Comparison of ENCODE assay signal across 8 mouse cellular contexts in the genomic region with DNA sequence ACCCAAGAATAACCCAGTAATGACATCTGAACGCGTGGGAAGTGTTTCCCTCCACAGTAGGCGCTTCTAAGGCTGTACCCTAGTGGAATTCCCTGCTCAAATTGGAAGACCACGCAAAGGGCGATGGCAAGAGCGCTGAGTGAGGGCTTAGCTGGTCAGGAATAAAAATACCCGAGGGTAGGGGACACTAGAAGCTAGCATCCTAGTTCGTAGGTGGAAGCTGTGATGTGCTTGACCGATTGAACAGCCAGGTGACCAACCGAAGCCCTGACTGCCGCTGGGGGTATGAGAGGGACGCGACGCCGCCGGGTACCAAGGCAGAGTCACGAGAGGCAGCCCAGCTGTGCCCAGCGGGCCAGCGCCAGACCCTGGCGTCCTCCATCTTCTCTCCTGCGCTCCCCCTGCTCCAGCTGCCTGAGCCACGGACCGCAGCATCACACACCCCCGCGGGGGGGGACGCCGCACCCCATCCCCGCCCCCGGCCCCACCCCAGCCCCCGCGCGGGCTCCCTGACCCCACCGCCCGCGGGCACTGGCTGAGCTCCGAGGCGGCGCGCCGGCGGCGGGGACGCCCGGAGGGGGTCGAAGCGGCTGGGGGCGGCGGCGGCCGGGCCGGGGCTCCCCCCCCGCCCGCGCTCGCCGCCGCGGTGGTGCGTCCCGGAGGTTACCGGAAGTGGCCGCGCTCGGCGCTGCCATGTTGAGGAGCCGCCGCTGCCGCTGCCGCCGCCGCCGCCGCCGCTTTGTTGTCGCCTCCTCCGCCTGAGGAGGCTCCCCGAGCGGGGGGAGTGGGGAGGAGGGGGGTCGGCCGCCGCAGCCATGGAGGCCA. TPM values are rescaled to one million over a fixed set of nuclear protein-coding genes. Genes with fewer than 3 reads are reported as not detected.
A peak's percentile ranks its signal among the peaks of the same experiment; 100 is the strongest.
DNase-seq lines count a peak whose midpoint lies in the region; ATAC-seq and TF ChIP-seq lines count a peak whose summit lies in the region.

A gene (plus strand): TSS at position 694 of the 825 bp plus-strand sequence.

- peak; percentile 78 for TF ChIP-seq POLR2A in heart, adult 2 months (IDR thresholded peaks at IDR 0.05; ENCODE audit: insufficient read depth, low read depth, low read length)
- TF ChIP-seq POLR2A in kidney, adult 2 months (IDR thresholded peaks at IDR 0.05; ENCODE audit: low read depth, low read length): peak; percentile 75
- peak; percentile 76; the same call in 1 of the 2 replicates for TF ChIP-seq POLR2A in limb, embryonic 14.5 days (IDR thresholded peaks at IDR 0.05; ENCODE audit: borderline replicate concordance, extremely low read depth, insufficient read depth, insufficient read length)

- peak within 1 kb of the TSS; percentile 96 for H3K9ac ChIP-seq in embryonic facial prominence, embryonic 14.5 days (ENCODE audit: low read depth, low read length)
- H3K9ac ChIP-seq in heart, adult 2 months (ENCODE audit: low read depth, low read length): peak within 1 kb of the TSS; percentile 97
- H3K9ac ChIP-seq in limb, embryonic 14.5 days (ENCODE audit: low read depth, low read length, severe bottlenecking): peak within 1 kb of the TSS; percentile 96
- H3K9ac ChIP-seq in midbrain, embryonic 15.5 days: peak within 1 kb of the TSS; percentile 96

- peak within 1 kb of the TSS; percentile 98 for H3K4me3 ChIP-seq in embryonic facial prominence, embryonic 14.5 days (ENCODE audit: low read depth, low read length)
- peak within 1 kb of the TSS; percentile 84 for H3K4me3 ChIP-seq in heart, adult 2 months
- peak within 1 kb of the TSS; percentile 97 for H3K4me3 ChIP-seq in kidney, adult 2 months (ENCODE audit: insufficient read depth, low read depth, low read length)
- peak within 1 kb of the TSS; percentile 95 for H3K4me3 ChIP-seq in limb, embryonic 14.5 days (replicated peaks; ENCODE audit: low read length)
- peak within 1 kb of the TSS; percentile 89 for H3K4me3 ChIP-seq in midbrain, embryonic 15.5 days

- WGBS in embryonic facial prominence, embryonic 14.5 days: 0% methylated on average over 17 of the region's 81 CpGs
- WGBS in heart, adult 2 months: under 1% methylated on average over 50 of the region's 81 CpGs
- 1% methylated on average over 65 of the region's 81 CpGs for WGBS in kidney, adult 2 months
- WGBS in limb, embryonic 14.5 days: under 1% methylated on average over 25 of the region's 81 CpGs
- WGBS in midbrain, embryonic 15.5 days: 0% methylated on average over 32 of the region's 81 CpGs

- peak within 1 kb of the TSS; percentile 97 for H3K27ac ChIP-seq in embryonic facial prominence, embryonic 14.5 days (replicated peaks; ENCODE audit: low read depth, low read length)
- H3K27ac ChIP-seq in heart, adult 2 months: peak within 1 kb of the TSS; percentile 96
- peak within 1 kb of the TSS; percentile 93 for H3K27ac ChIP-seq in kidney, adult 2 months (ENCODE audit: insufficient read depth, low read depth, low read length)
- peak within 1 kb of the TSS; percentile 98 for H3K27ac ChIP-seq in limb, embryonic 14.5 days (replicated peaks; ENCODE audit: low read depth, low read length)
- H3K27ac ChIP-seq in midbrain, embryonic 15.5 days: peak within 1 kb of the TSS; percentile 100

- peaks cover 4% of the 10 kb centered on the region; the same call in 1 of the 2 replicates for H3K79me2 ChIP-seq in heart, adult 2 months (replicated peaks; ENCODE audit: control insufficient read depth, insufficient read depth, low read length)

- peaks cover 26% of the 10 kb centered on the region for H3K4me1 ChIP-seq in embryonic facial prominence, embryonic 14.5 days (ENCODE audit: control insufficient read depth, insufficient read depth, low read length)
- H3K4me1 ChIP-seq in heart, adult 2 months (ENCODE audit: control insufficient read depth, insufficient read depth, low read length): peaks cover 7% of the 10 kb centered on the region
- H3K4me1 ChIP-seq in kidney, adult 2 months (ENCODE audit: control insufficient read depth, insufficient read depth, low read length): peaks cover 14% of the 10 kb centered on the region
- peaks cover 19% of the 10 kb centered on the region for H3K4me1 ChIP-seq in limb, embryonic 14.5 days (ENCODE audit: control insufficient read depth, insufficient read depth, low read length)
- H3K4me1 ChIP-seq in midbrain, embryonic 15.5 days: peaks cover 42% of the 10 kb centered on the region

- H3K27me3 ChIP-seq in embryonic facial prominence, embryonic 14.5 days (replicated peaks; ENCODE audit: control insufficient read depth, insufficient read depth, low read length): no peaks in the 10 kb centered on the region
- no peaks in the 10 kb centered on the region for H3K27me3 ChIP-seq in heart, adult 2 months (ENCODE audit: control insufficient read depth, insufficient read depth, low read length)
- no peaks in the 10 kb centered on the region for H3K27me3 ChIP-seq in kidney, adult 2 months (replicated peaks; ENCODE audit: control insufficient read depth, insufficient read depth, low read length)
- no peaks in the 10 kb centered on the region for H3K27me3 ChIP-seq in limb, embryonic 14.5 days (ENCODE audit: control insufficient read depth, insufficient read depth, low read length)
- H3K27me3 ChIP-seq in midbrain, embryonic 15.5 days (replicated peaks): no peaks in the 10 kb centered on the region

- DNase-seq in 416B (ENCODE audit: low read depth): peak; percentile 85
- peak; percentile 65 to 73 for DNase-seq in adrenal gland, postnatal 4 days (ENCODE audit: low spot score in 2 of 2)
- peak; percentile 89 for DNase-seq in embryonic facial prominence, embryonic 14.5 days (ENCODE audit: low spot score)
- peak; percentile 87 to 89 for DNase-seq in heart, adult 2 months
- peak; percentile 84 for DNase-seq in kidney, adult 2 months
- peak; percentile 80 for DNase-seq in limb, embryonic 14.5 days (ENCODE audit: low spot score)
- peak; percentile 67 to 74 for DNase-seq in spleen, adult 18-20 months

- no peaks in the 10 kb centered on the region for H3K9me3 ChIP-seq in embryonic facial prominence, embryonic 14.5 days (ENCODE audit: control insufficient read depth, low read length)
- no peaks in the 10 kb centered on the region for H3K9me3 ChIP-seq in limb, embryonic 14.5 days (ENCODE audit: control insufficient read depth, low read length)
- no peaks in the 10 kb centered on the region for H3K9me3 ChIP-seq in midbrain, embryonic 15.5 days

- H3K36me3 ChIP-seq in embryonic facial prominence, embryonic 14.5 days (ENCODE audit: control insufficient read depth, insufficient read depth, low read length): no peaks in the 10 kb centered on the region
- H3K36me3 ChIP-seq in heart, adult 2 months (ENCODE audit: control insufficient read depth, insufficient read depth, low read length): peaks cover 26% of the 10 kb centered on the region
- no peaks in the 10 kb centered on the region for H3K36me3 ChIP-seq in kidney, adult 2 months (ENCODE audit: control insufficient read depth, insufficient read depth, low read length)
- H3K36me3 ChIP-seq in limb, embryonic 14.5 days (ENCODE audit: control insufficient read depth, insufficient read depth, low read length): no peaks in the 10 kb centered on the region
- H3K36me3 ChIP-seq in midbrain, embryonic 15.5 days (replicated peaks): no peaks in the 10 kb centered on the region

- TF ChIP-seq CTCF in heart, adult 2 months (IDR thresholded peaks at IDR 0.05): no peak
- no peak for TF ChIP-seq CTCF in kidney, adult 2 months (conservative IDR thresholded peaks at IDR 0.05; ENCODE audit: insufficient read depth, insufficient read length, low read depth, low read length)

- peak within 1 kb of the TSS; percentile 77 for H3K4me2 ChIP-seq in embryonic facial prominence, embryonic 14.5 days (ENCODE audit: low read depth, low read length)
- H3K4me2 ChIP-seq in limb, embryonic 14.5 days (replicated peaks; ENCODE audit: low read depth, low read length, severe bottlenecking): peak within 1 kb of the TSS; percentile 85
- peak within 1 kb of the TSS; percentile 86 for H3K4me2 ChIP-seq in midbrain, embryonic 15.5 days

- peak; percentile 89 for ATAC-seq in embryonic facial prominence, embryonic 14.5 days (ENCODE audit: low read depth)
- ATAC-seq in limb, embryonic 14.5 days (ENCODE audit: low FRiP score, low read depth): peak; percentile 82
- ATAC-seq in midbrain, embryonic 15.5 days (replicated peaks): peak; percentile 91

- no peak for TF ChIP-seq EP300 in heart, adult 2 months (IDR thresholded peaks at IDR 0.05; ENCODE audit: insufficient read depth, low read depth, low read length)

- intact Hi-C loops in heart, adult 2 months (cut with DNase I): loop anchor here (1.0 to 2.0 kb wide), 3 partner anchors 51 to 113 kb away; no protein-coding TSS in a partner anchor

RNA-seq across cellular contexts. Expression of the gene that starts here (rescaled TPM):
- total RNA-seq in adrenal gland, postnatal 4 days (2021): 10 to 100 TPM; 56.6 to 56.9 TPM
- polyA plus RNA-seq in embryonic facial prominence, embryonic 14.5 days (2014; fragmentation: Nextera tagmentation; extraction: Ambion mirVana): 35.3 and 36.6 TPM in 2 replicates
- total RNA-seq in heart, adult 2 months (2021): 10 to 100 TPM; 37.9 to 49.8 TPM
- polyA plus RNA-seq in heart, adult 2 months (2012; rRNA removed): 22.6 and 34.5 TPM in 2 replicates
- polyA plus RNA-seq in kidney, adult 2 months (2012; rRNA removed): 17.9 and 21.4 TPM in 2 replicates
- polyA plus RNA-seq in limb, embryonic 14.5 days (2012; rRNA removed): 35.3 and 38.9 TPM in 2 replicates
- 42.7 and 44.1 TPM in 2 replicates for polyA plus RNA-seq in limb, embryonic 14.5 days (2014; fragmentation: Nextera tagmentation; extraction: Ambion mirVana)
- polyA plus RNA-seq in midbrain, embryonic 15.5 days (2015; fragmentation: Nextera tagmentation; extraction: Ambion mirVana): 50.6 and 52.2 TPM in 2 replicates

Comparison
In these comparisons a context has a peak if more than half of its experiments do, and no peak if none do; other contexts are left out.
1. Peak in every context shown above with its lines: DNase-seq, ATAC-seq, H3K4me3 ChIP-seq and H3K27ac ChIP-seq.